Mouse (Mus musculus) left cerebral cortex, adult 2 months (tissue): ENCODE results near the gene Slc4a7. TPM values are rescaled to one million over a fixed set of nuclear protein-coding genes. Genes with fewer than 3 reads are reported as not detected.

ENCODE experiments used
- DNase-seq, 2 experiments: peaks; one replicate each; pipeline ENCODE4 v3.0.0; 2021 to 2022; ENCODE audit warnings: low spot score in 2 of 2, mixed read lengths in 1 of 2; ENCODE audit errors: extremely low spot score in 1 of 2
- H3K27ac ChIP-seq: fragments of 200-600 bp; 2 replicates; pipeline ENCODE4 v1.8.1; 2022
- H3K4me3 ChIP-seq: fragments of 200-600 bp; 2 replicates; pipeline ENCODE4 v1.8.1; 2022
- CTCF ChIP-seq: fragments of 200-600 bp; IDR thresholded peaks from 2 replicates; pipeline ENCODE4 v1.8.1; 2022; ENCODE audit warnings: antibody characterized with exemption, mild to moderate bottlenecking, moderate library complexity
- intact Hi-C: fragments of 180-260 bp; cut with DNase I; formaldehyde crosslinking; loops from one replicate; pipeline ENCODE4 v1.15.1; 2025
- total RNA-seq, 2 experiments: library from RNA; stranded (reverse); gene quantifications; 2 replicates each; pipeline ENCODE4 v1.2.3; 2021

The Slc4a7 gene
- total RNA-seq, 2 experiments from 2014 or later = 23.3 to 25.5 TPM

GRCm38 (mm10) chr14:14803921-14804517 lies 101.9 kb downstream of the Slc4a7 start:
- no peak for TF ChIP-seq CTCF
- intact Hi-C loops = no loop called here
- Histone ChIP-seq H3K4me3 (peak overlapping the region; percentile 19; the same call in 1 of the 2 replicates), H3K27ac (no peak overlapping the region)
- peak; percentile 24 to 53 for DNase-seq

GRCm38 (mm10) chr14:14804518-14805212 lies 102.6 kb downstream of the Slc4a7 start:
- TF ChIP-seq CTCF = no peak
- no peak for DNase-seq
- Histone ChIP-seq H3K4me3 (peak overlapping the region; percentile 19; the same call in 1 of the 2 replicates), H3K27ac (no peak overlapping the region)
- intact Hi-C loops = no loop called here

- intact Hi-C loops = no loop called here
- TF ChIP-seq CTCF = no peak
- H3K27ac ChIP-seq = peak overlapping the region; percentile 71
Observed at GRCm38 (mm10) chr14:14832520-14833240, 130.6 kb downstream of the Slc4a7 start.

GRCm38 (mm10) chr14:14833498-14833897 lies 131.4 kb downstream of the Slc4a7 start:
- DNase-seq = no peak
- Histone ChIP-seq H3K4me3 (no peak overlapping the region), H3K27ac (no peak overlapping the region)
- no peak for TF ChIP-seq CTCF
- intact Hi-C loops = no loop called here

More at GRCm38 (mm10) chr14:14832520-14833240, 130.6 kb downstream of the Slc4a7 start:
- no peak overlapping the region for H3K4me3 ChIP-seq
- peak in 1 of 2 experiments; percentile 32 for DNase-seq

GRCm38 (mm10) chr14:14834266-14834665 lies 132.2 kb downstream of the Slc4a7 start:
- Histone ChIP-seq H3K4me3 (no peak overlapping the region), H3K27ac (peak overlapping the region; percentile 32; the same call in 1 of the 2 replicates)
- no peak for TF ChIP-seq CTCF
- intact Hi-C loops = no loop called here
- peak in 1 of 2 experiments; percentile 22 for DNase-seq

GRCm38 (mm10) chr14:14837627-14838026 lies 135.5 kb downstream of the Slc4a7 start:
- intact Hi-C loops = no loop called here
- H3K27ac ChIP-seq = no peak overlapping the region
- H3K4me3 ChIP-seq = no peak overlapping the region
- TF ChIP-seq CTCF = no peak
- no peak for DNase-seq

- no peak for DNase-seq
- intact Hi-C loops = no loop called here
- no peak for TF ChIP-seq CTCF
- Histone ChIP-seq H3K27ac (no peak overlapping the region), H3K4me3 (no peak overlapping the region)
Observed at GRCm38 (mm10) chr14:14838109-14838508, 136.0 kb downstream of the Slc4a7 start.

GRCm38 (mm10) chr14:14842734-14843530 lies 140.9 kb downstream of the Slc4a7 start:
- no peak overlapping the region for H3K4me3 ChIP-seq
- no peak for TF ChIP-seq CTCF
- DNase-seq = no peak
- H3K27ac ChIP-seq = no peak overlapping the region
- intact Hi-C loops = no loop called here

Other genes with a start within 250 kb of the Slc4a7 start
- 1 to 10 TPM; 2.0 to 2.1 TPM for gene Nek10, start 101.1 kb downstream of the Slc4a7 start, total RNA-seq